Comparison of ENCODE assay signal across 12 mouse cellular contexts in genomic region chr4:124624111-124624581, GRCm38 (mm10). TPM values are rescaled to one million over a fixed set of nuclear protein-coding genes. Genes with fewer than 3 reads are reported as not detected.
A peak's percentile ranks its signal among the peaks of the same experiment; 100 is the strongest.
DNase-seq lines count a peak whose midpoint lies in the region; ATAC-seq and TF ChIP-seq lines count a peak whose summit lies in the region.
"Had no signal": no experiment of that assay in that cellular context is flagged by ENCODE, and none has a peak within 500 bp of the region (broad histone marks: within the 10 kb centered on the region; RNA-seq: fewer than 3 reads in every experiment).

No protein-coding gene starts in this region.

- TF ChIP-seq CTCF in lung, embryonic 14.5 days (IDR thresholded peaks at IDR 0.05; ENCODE audit: low read depth) = no peak
- no peak for TF ChIP-seq CTCF in layer of hippocampus, adult 2 months (conservative IDR thresholded peaks at IDR 0.05)
- TF ChIP-seq CTCF in midbrain, postnatal 0 days (IDR thresholded peaks at IDR 0.05) = no peak

- no peaks in the 10 kb centered on the region for H3K36me3 ChIP-seq in lung, embryonic 14.5 days (ENCODE audit: insufficient read depth)
- no peaks in the 10 kb centered on the region for H3K36me3 ChIP-seq in embryonic facial prominence, embryonic 13.5 days
- H3K36me3 ChIP-seq in midbrain, postnatal 0 days (ENCODE audit: insufficient read depth, low read length) = no peaks in the 10 kb centered on the region
- no peaks in the 10 kb centered on the region for H3K36me3 ChIP-seq in intestine, embryonic 16.5 days (ENCODE audit: control insufficient read depth, insufficient read depth, low read length)
- H3K36me3 ChIP-seq: midbrain, embryonic 12.5 days had no signal

- no peak for ATAC-seq in lung, embryonic 14.5 days (ENCODE audit: insufficient read depth)
- ATAC-seq in embryonic facial prominence, embryonic 13.5 days (ENCODE audit: insufficient number of reproducible peaks, insufficient read depth, low FRiP score, low TSS enrichment, low read depth) = no peak
- ATAC-seq in midbrain, postnatal 0 days (ENCODE audit: low FRiP score) = peak; percentile 67
- no peak for ATAC-seq in intestine, embryonic 16.5 days
- ATAC-seq: Patski had no signal

- H3K27ac ChIP-seq in lung, embryonic 14.5 days (ENCODE audit: low read depth) = no peak overlapping the region
- peak overlapping the region; percentile 34; the same call in 1 of the 2 replicates for H3K27ac ChIP-seq in embryonic facial prominence, embryonic 13.5 days
- H3K27ac ChIP-seq in layer of hippocampus, adult 2 months = peak overlapping the region; percentile 65; the same call in 1 of the 2 replicates
- no peak overlapping the region for H3K27ac ChIP-seq in midbrain, postnatal 0 days (ENCODE audit: low read depth, low read length)
- H3K27ac ChIP-seq in intestine, embryonic 16.5 days (ENCODE audit: low read length) = no peak overlapping the region
- H3K27ac ChIP-seq: left cerebral cortex, adult 2 months; midbrain, embryonic 12.5 days had no signal

- peak; percentile 27 for DNase-seq in lung, embryonic 14.5 days
- DNase-seq in lung, postnatal 4 days = no peak
- DNase-seq in layer of hippocampus, adult 2 months (ENCODE audit: low spot score in 2 of 2) = peak in 1 of 2 experiments; percentile 46
- peak; percentile 51 for DNase-seq in midbrain, postnatal 0 days (ENCODE audit: low spot score)
- no peak for DNase-seq in retina, embryonic 14.5 days (ENCODE audit: low spot score)
- no peak for DNase-seq in liver

- no peaks in the 10 kb centered on the region for H3K4me1 ChIP-seq in lung, embryonic 14.5 days (ENCODE audit: insufficient read depth)
- peaks cover 24% of the 10 kb centered on the region for H3K4me1 ChIP-seq in embryonic facial prominence, embryonic 13.5 days
- peaks cover 3% of the 10 kb centered on the region; the same call in 1 of the 2 replicates for H3K4me1 ChIP-seq in midbrain, postnatal 0 days (ENCODE audit: insufficient read depth, low read length)
- no peaks in the 10 kb centered on the region; the same call in 1 of the 2 replicates for H3K4me1 ChIP-seq in intestine, embryonic 16.5 days (ENCODE audit: control insufficient read depth, insufficient read depth, low read length)

- no peaks in the 10 kb centered on the region for H3K27me3 ChIP-seq in lung, embryonic 14.5 days (ENCODE audit: insufficient read depth, low read length)
- H3K27me3 ChIP-seq in embryonic facial prominence, embryonic 13.5 days = no peaks in the 10 kb centered on the region
- peaks cover 3% of the 10 kb centered on the region; the same call in 1 of the 2 replicates for H3K27me3 ChIP-seq in midbrain, postnatal 0 days (ENCODE audit: insufficient read depth, low read length)
- H3K27me3 ChIP-seq in intestine, embryonic 16.5 days (replicated peaks; ENCODE audit: control insufficient read depth, insufficient read depth, low read length) = no peaks in the 10 kb centered on the region
- H3K27me3 ChIP-seq: midbrain, embryonic 12.5 days; Patski had no signal

- WGBS in lung, embryonic 14.5 days = 20% methylated on average over 7 of the region's 7 CpGs
- WGBS in embryonic facial prominence, embryonic 13.5 days = 16% methylated on average over 7 of the region's 7 CpGs
- WGBS in midbrain, postnatal 0 days = 32% methylated on average over 7 of the region's 7 CpGs
- WGBS in intestine, embryonic 16.5 days = 37% methylated on average over 7 of the region's 7 CpGs

- no peak overlapping the region for H3K9ac ChIP-seq in lung, embryonic 14.5 days
- peak overlapping the region; percentile 44 for H3K9ac ChIP-seq in embryonic facial prominence, embryonic 13.5 days
- H3K9ac ChIP-seq in midbrain, postnatal 0 days (replicated peaks; ENCODE audit: low read length, poor library complexity, severe bottlenecking) = 0 out of 2 replicates have a peak overlapping the region, but pooled peaks have one; percentile 19
- no peak overlapping the region for H3K9ac ChIP-seq in intestine, embryonic 16.5 days (ENCODE audit: low read depth, low read length)
- H3K9ac ChIP-seq: midbrain, embryonic 12.5 days had no signal

- H3K4me3 ChIP-seq in lung, embryonic 14.5 days (ENCODE audit: low read depth, low read length) = no peak overlapping the region
- H3K4me3 ChIP-seq in embryonic facial prominence, embryonic 13.5 days = no peak overlapping the region
- no peak overlapping the region for H3K4me3 ChIP-seq in layer of hippocampus, adult 2 months
- H3K4me3 ChIP-seq in midbrain, postnatal 0 days (ENCODE audit: low read depth, low read length) = no peak overlapping the region
- H3K4me3 ChIP-seq in intestine, embryonic 16.5 days (ENCODE audit: low read length) = no peak overlapping the region
- H3K4me3 ChIP-seq: left cerebral cortex, adult 2 months; midbrain, embryonic 12.5 days had no signal

- no peaks in the 10 kb centered on the region for H3K9me3 ChIP-seq in lung, embryonic 14.5 days (ENCODE audit: low read depth, low read length)
- no peaks in the 10 kb centered on the region for H3K9me3 ChIP-seq in embryonic facial prominence, embryonic 13.5 days
- no peaks in the 10 kb centered on the region for H3K9me3 ChIP-seq in midbrain, postnatal 0 days (ENCODE audit: low read length)
- no peaks in the 10 kb centered on the region for H3K9me3 ChIP-seq in intestine, embryonic 16.5 days (ENCODE audit: control insufficient read depth, low read length)
- H3K9me3 ChIP-seq: midbrain, embryonic 12.5 days had no signal

- H3K4me2 ChIP-seq in lung, embryonic 14.5 days = no peak overlapping the region
- H3K4me2 ChIP-seq in embryonic facial prominence, embryonic 13.5 days = no peak overlapping the region
- no peak overlapping the region for H3K4me2 ChIP-seq in midbrain, postnatal 0 days (ENCODE audit: low read depth, low read length, poor library complexity, severe bottlenecking)
- H3K4me2 ChIP-seq in intestine, embryonic 16.5 days (ENCODE audit: low read depth, low read length) = no peak overlapping the region
- H3K4me2 ChIP-seq: midbrain, embryonic 12.5 days had no signal

RNA-seq across cellular contexts. Expression of gene 3100002H09Rik, which starts 13.5 kb away (rescaled TPM):
- not detected in 2 replicates for polyA plus RNA-seq in lung, embryonic 14.5 days (2014; fragmentation: Nextera tagmentation; extraction: Ambion mirVana)
- not detected in 2 replicates for polyA plus RNA-seq in embryonic facial prominence, embryonic 13.5 days (2015; fragmentation: Nextera tagmentation; extraction: Ambion mirVana)
- total RNA-seq in layer of hippocampus, adult 2 months (2021) = 1 to 10 TPM in 1 of 2 experiments, under 1 TPM in 1; 0.98 to 2.3 TPM
- total RNA-seq in midbrain, postnatal 0 days (2014; rRNA removed) = not detected in 2 replicates
- polyA plus RNA-seq in midbrain, postnatal 0 days (2015; fragmentation: Nextera tagmentation; extraction: Ambion mirVana) = 0.19 TPM in 1 of 2 replicates, not detected in the other
- not detected in 2 replicates for polyA plus RNA-seq in intestine, embryonic 16.5 days (2015; fragmentation: Nextera tagmentation; extraction: Ambion mirVana)
- total RNA-seq: heart, adult 8-10 months had no signal
- polyA plus RNA-seq: Patski had no signal

RNA-seq across cellular contexts. Expression of gene Pou3f1, which starts 32.5 kb away (rescaled TPM):
- polyA plus RNA-seq in lung, embryonic 14.5 days (2014; fragmentation: Nextera tagmentation; extraction: Ambion mirVana) = 0.11 and 0.41 TPM in 2 replicates
- polyA plus RNA-seq in embryonic facial prominence, embryonic 13.5 days (2015; fragmentation: Nextera tagmentation; extraction: Ambion mirVana) = 2.3 and 2.4 TPM in 2 replicates
- 10 to 100 TPM; 40.5 to 40.7 TPM for total RNA-seq in layer of hippocampus, adult 2 months (2021)
- total RNA-seq in midbrain, postnatal 0 days (2014; rRNA removed) = 17.7 and 19.8 TPM in 2 replicates
- 11.4 and 11.5 TPM in 2 replicates for polyA plus RNA-seq in midbrain, postnatal 0 days (2015; fragmentation: Nextera tagmentation; extraction: Ambion mirVana)
- 0.04 TPM in 1 of 2 replicates, not detected in the other for polyA plus RNA-seq in intestine, embryonic 16.5 days (2015; fragmentation: Nextera tagmentation; extraction: Ambion mirVana)

Comparison
In these comparisons a context has a peak if more than half of its experiments do, and no peak if none do; other contexts are left out.
1. DNase-seq: peak in lung, embryonic 14.5 days (single experiment) and midbrain, postnatal 0 days (single experiment); none in lung, postnatal 4 days (0 of 2), retina, embryonic 14.5 days (single experiment) and liver (single experiment).
2. H3K27ac ChIP-seq: peak in embryonic facial prominence, embryonic 13.5 days (single experiment) and layer of hippocampus, adult 2 months (single experiment); none in lung, embryonic 14.5 days (single experiment), midbrain, postnatal 0 days (single experiment) and intestine, embryonic 16.5 days (single experiment).
3. H3K9ac ChIP-seq: peak in embryonic facial prominence, embryonic 13.5 days (single experiment) and midbrain, postnatal 0 days (single experiment); none in lung, embryonic 14.5 days (single experiment) and intestine, embryonic 16.5 days (single experiment).